In the genomic region with DNA sequence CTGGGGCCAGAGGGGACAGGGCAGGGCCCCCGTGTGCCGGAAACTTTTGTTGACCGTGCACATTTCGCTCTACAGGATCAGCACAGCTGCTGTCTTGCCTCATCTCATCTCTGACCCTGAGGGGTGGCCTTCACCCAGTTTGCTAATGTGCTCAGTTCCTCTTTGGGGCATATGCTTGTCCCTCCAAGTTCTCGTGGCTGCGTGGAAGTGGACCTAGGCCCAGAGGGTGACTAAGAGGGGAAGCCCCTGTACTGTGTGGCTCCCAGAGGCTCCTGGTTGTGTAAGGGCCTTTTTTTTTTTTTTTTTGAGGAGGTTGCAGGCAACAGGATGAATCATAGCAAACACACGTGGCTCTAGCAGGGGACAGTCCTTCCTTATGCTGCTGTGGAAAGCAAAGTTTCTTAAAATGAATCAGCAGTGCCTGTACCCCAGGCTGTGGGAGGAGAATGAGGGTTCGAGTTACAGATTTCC, we compare ENCODE assay signal across 9 mouse cellular contexts.
DNase-seq lines count a peak whose midpoint lies in the region; ATAC-seq and TF ChIP-seq lines count a peak whose summit lies in the region.
"Had no signal": no experiment of that assay in that cellular context is flagged by ENCODE, and none has a peak within 500 bp of the region (broad histone marks: within the 10 kb centered on the region; RNA-seq: fewer than 3 reads in every experiment).

No protein-coding gene starts in this region.

- no peaks in the 10 kb centered on the region for H3K4me1 ChIP-seq in embryonic facial prominence, embryonic 14.5 days (ENCODE audit: control insufficient read depth, insufficient read depth, low read length)
- peaks cover 14% of the 10 kb centered on the region for H3K4me1 ChIP-seq in liver, embryonic 15.5 days (replicated peaks)
- H3K4me1 ChIP-seq in small intestine, adult 2 months (ENCODE audit: control insufficient read depth, insufficient read depth, insufficient read length, low read length), result peaks cover 6% of the 10 kb centered on the region; the same call in 1 of the 2 replicates

- no peak overlapping the region for H3K9ac ChIP-seq in embryonic facial prominence, embryonic 14.5 days (ENCODE audit: low read depth, low read length)
- no peak overlapping the region for H3K9ac ChIP-seq in liver, embryonic 15.5 days

- peak overlapping the region; percentile 17; the same call in 1 of the 2 replicates for H3K27ac ChIP-seq in embryonic facial prominence, embryonic 14.5 days (replicated peaks; ENCODE audit: low read depth, low read length)
- peak overlapping the region; percentile 66 for H3K27ac ChIP-seq in liver, embryonic 15.5 days (replicated peaks)
- peak overlapping the region; percentile 36 for H3K27ac ChIP-seq in small intestine, adult 2 months (ENCODE audit: insufficient read depth, low read depth, low read length)

- TF ChIP-seq CTCF in small intestine, adult 2 months (IDR thresholded peaks at IDR 0.05; ENCODE audit: extremely low read depth, insufficient read length, insufficient replicate concordance, low read depth, low read length), result no peak

- intact Hi-C loops in heart, postnatal 36 days (cut with DNase I), result no loop called here

- H3K9me3 ChIP-seq in embryonic facial prominence, embryonic 14.5 days (ENCODE audit: control insufficient read depth, low read length), result no peaks in the 10 kb centered on the region
- no peaks in the 10 kb centered on the region for H3K9me3 ChIP-seq in liver, embryonic 15.5 days (replicated peaks)
- H3K9me3 ChIP-seq: megakaryocyte, embryonic 14.5 days had no signal

- 0 out of 2 replicates have a peak, but pooled peaks have one; percentile 30 for ATAC-seq in embryonic facial prominence, embryonic 14.5 days (ENCODE audit: low read depth)
- ATAC-seq in liver, embryonic 15.5 days (ENCODE audit: insufficient read depth), result peak; percentile 86

- no peaks in the 10 kb centered on the region for H3K36me3 ChIP-seq in embryonic facial prominence, embryonic 14.5 days (ENCODE audit: control insufficient read depth, insufficient read depth, low read length)
- no peaks in the 10 kb centered on the region for H3K36me3 ChIP-seq in liver, embryonic 15.5 days (replicated peaks)
- no peaks in the 10 kb centered on the region for H3K36me3 ChIP-seq in small intestine, adult 2 months (ENCODE audit: control insufficient read depth, insufficient read depth, low read length)

- DNase-seq in testis, postnatal 14 days (ENCODE audit: low spot score), result peak; percentile 28
- DNase-seq in testis, postnatal 10 days (ENCODE audit: low spot score), result no peak
- DNase-seq in embryonic facial prominence, embryonic 14.5 days (ENCODE audit: low spot score), result peak; percentile 46
- peak; percentile 48 to 55 for DNase-seq in heart, postnatal 36 days
- no peak for DNase-seq in embryo, embryonic 11 days
- no peak for DNase-seq in layer of hippocampus, adult 8-10 months (ENCODE audit: low spot score in 2 of 2)

- no peak for TF ChIP-seq POLR2A in small intestine, adult 2 months (IDR thresholded peaks at IDR 0.05; ENCODE audit: low read depth, low read length)

- 55% methylated on average over 8 of the region's 8 CpGs for WGBS in embryonic facial prominence, embryonic 14.5 days
- 22% methylated on average over 8 of the region's 8 CpGs for whole genome bisulfite sequencing in liver, embryonic 15.5 days (ENCODE audit: insufficient replicate concordance)
- 53% methylated on average over 8 of the region's 8 CpGs for WGBS in small intestine, adult 2 months

- no peaks in the 10 kb centered on the region for H3K27me3 ChIP-seq in embryonic facial prominence, embryonic 14.5 days (replicated peaks; ENCODE audit: control insufficient read depth, insufficient read depth, low read length)
- H3K27me3 ChIP-seq in liver, embryonic 15.5 days, result no peaks in the 10 kb centered on the region
- H3K27me3 ChIP-seq in small intestine, adult 2 months (ENCODE audit: control insufficient read depth, insufficient read depth, low read length), result no peaks in the 10 kb centered on the region

- no peak overlapping the region for H3K4me2 ChIP-seq in embryonic facial prominence, embryonic 14.5 days (ENCODE audit: low read depth, low read length)
- no peak overlapping the region for H3K4me2 ChIP-seq in liver, embryonic 15.5 days

- H3K4me3 ChIP-seq in embryonic facial prominence, embryonic 14.5 days (ENCODE audit: low read depth, low read length), result no peak overlapping the region
- H3K4me3 ChIP-seq in liver, embryonic 15.5 days (replicated peaks), result no peak overlapping the region
- H3K4me3 ChIP-seq in small intestine, adult 2 months (ENCODE audit: low read depth, low read length), result no peak overlapping the region
- H3K4me3 ChIP-seq: megakaryocyte, embryonic 14.5 days had no signal

Comparison
In these comparisons a context has a peak if more than half of its experiments do, and no peak if none do; other contexts are left out.
1. DNase-seq: peak in testis, postnatal 14 days (single experiment), embryonic facial prominence, embryonic 14.5 days (single experiment) and heart, postnatal 36 days (2 of 2); none in testis, postnatal 10 days (single experiment), embryo, embryonic 11 days (single experiment) and layer of hippocampus, adult 8-10 months (0 of 2).
2. Peak in every context shown above with its lines, with median percentiles within 50 percentile points of each other: H3K27ac ChIP-seq.